Mouse (Mus musculus) ovary, postnatal 14 days (tissue): ENCODE results near the gene Kcnj15.

ENCODE experiments used
- DNase-seq: peaks from one replicate; pipeline ENCODE4 v3.0.0; 2022; ENCODE audit warnings: low spot score

Kcnj15 gene

GRCm38 (mm10) chr16:95292843-95293505 is 35.6 kb downstream of the Kcnj15 start:
- DNase-seq = no peak

- DNase-seq = no peak
These were observed 40.3 kb downstream of the Kcnj15 start for GRCm38 (mm10) chr16:95297651-95298050.

GRCm38 (mm10) chr16:95301667-95302066 is 44.3 kb downstream of the Kcnj15 start:
- no peak for DNase-seq

- no peak for DNase-seq
These were observed 46.3 kb downstream of the Kcnj15 start for GRCm38 (mm10) chr16:95303676-95304075.

- DNase-seq = no peak
These were observed 50.5 kb downstream of the Kcnj15 start for GRCm38 (mm10) chr16:95307823-95308360.

- no peak for DNase-seq
These were observed 64.7 kb downstream of the Kcnj15 start for GRCm38 (mm10) chr16:95321945-95322625.

GRCm38 (mm10) chr16:95332159-95332558 is 74.8 kb downstream of the Kcnj15 start:
- no peak for DNase-seq

GRCm38 (mm10) chr16:95340885-95341791 is 83.8 kb downstream of the Kcnj15 start:
- DNase-seq = peak; percentile 69

- DNase-seq = no peak
These were observed 84.7 kb downstream of the Kcnj15 start for GRCm38 (mm10) chr16:95342030-95342429.

- DNase-seq = no peak
These were observed 87.6 kb downstream of the Kcnj15 start for GRCm38 (mm10) chr16:95344961-95345360.

GRCm38 (mm10) chr16:95345882-95346281 is 88.5 kb downstream of the Kcnj15 start:
- peak; percentile 71 for DNase-seq

GRCm38 (mm10) chr16:95347202-95347601 is 89.8 kb downstream of the Kcnj15 start:
- peak; percentile 3 for DNase-seq

GRCm38 (mm10) chr16:95348555-95348954 is 91.2 kb downstream of the Kcnj15 start:
- no peak for DNase-seq

- no peak for DNase-seq
These were observed 92.0 kb downstream of the Kcnj15 start for GRCm38 (mm10) chr16:95349344-95349743.

- DNase-seq = no peak
These were observed 92.4 kb downstream of the Kcnj15 start for GRCm38 (mm10) chr16:95349745-95350144.
